Mouse (Mus musculus) bone marrow, adult 2 months (tissue): ENCODE measurements at regions not wholly inside any gene's neighbourhood (a gene's known extent, or its start where the extent isn't known, plus 50 kb on each side); places are given as distances from the start of the nearest gene placed in this dataset.

Source experiments
- H3K27ac ChIP-seq: fragments of 200-500 bp; 2 replicates; pipeline ENCODE4 v1.5.1; 2012; ENCODE audit warnings: low read depth, mild to moderate bottlenecking, control low read depth, inconsistent platforms, low read length; ENCODE audit not compliant: control insufficient read depth, poor library complexity, insufficient read depth
- H3K4me1 ChIP-seq: fragments of 200-500 bp; 2 replicates; pipeline ENCODE4 v1.6.1; 2011; ENCODE audit warnings: low read length; ENCODE audit not compliant: control insufficient read depth, insufficient read depth
- H3K4me3 ChIP-seq: fragments of 200-500 bp; replicated peaks from 2 replicates; pipeline ENCODE3; 2011; ENCODE audit warnings: mild to moderate bottlenecking, low read depth, low read length, control low read depth; ENCODE audit not compliant: control insufficient read depth
- CTCF ChIP-seq: fragments of 200-500 bp; IDR thresholded peaks from 2 replicates; pipeline ENCODE4 v1.5.1; 2011; ENCODE audit warnings: low read length, control low read depth; ENCODE audit not compliant: control insufficient read depth, insufficient read depth
- POLR2A ChIP-seq: fragments of 200-500 bp; IDR thresholded peaks from 2 replicates; pipeline ENCODE4 v1.6.1; 2011; ENCODE audit warnings: low read depth, mild to moderate bottlenecking, control low read depth, low read length, borderline replicate concordance; ENCODE audit not compliant: control insufficient read depth
- WGBS: fragments of 180-500 bp; shearing (Covaris S2); methylation state at CpG from one replicate; pipeline ENCODE4 v1.1.7; 2018; 5-methylcytosine and 5-hydroxymethylcytosine counted together

DNA sequence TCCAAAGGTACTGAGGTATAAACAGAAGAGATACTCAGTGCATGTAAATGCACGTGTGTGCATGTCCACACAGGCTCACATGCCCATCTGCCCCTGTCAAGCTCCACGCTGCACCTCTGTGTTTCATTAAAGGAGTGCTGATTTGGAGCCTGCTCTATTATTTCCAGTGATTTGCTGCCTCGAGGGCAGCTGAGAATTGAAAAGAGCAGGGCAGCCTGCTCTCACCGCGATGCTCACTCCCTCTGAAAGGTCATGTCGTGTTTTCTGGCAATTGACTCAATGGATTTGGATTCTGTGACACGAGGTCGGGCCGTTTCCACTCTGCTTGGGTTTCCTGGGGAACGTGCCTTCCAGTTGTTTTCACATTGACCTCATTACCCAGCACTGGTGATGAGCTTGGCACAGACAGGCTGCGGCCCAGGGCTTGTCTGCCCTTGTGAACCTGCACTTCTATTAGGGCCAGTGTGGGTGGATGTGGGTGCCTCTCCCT lies 167.1 kb downstream of the Fam169b start:
- TF ChIP-seq POLR2A = no peak
- Histone ChIP-seq H3K4me1 (no peaks in the 10 kb centered on the region), H3K4me3 (no peak overlapping the region), H3K27ac (no peak overlapping the region)
- WGBS = 71% methylated on average over 11 of the region's 11 CpGs

DNA sequence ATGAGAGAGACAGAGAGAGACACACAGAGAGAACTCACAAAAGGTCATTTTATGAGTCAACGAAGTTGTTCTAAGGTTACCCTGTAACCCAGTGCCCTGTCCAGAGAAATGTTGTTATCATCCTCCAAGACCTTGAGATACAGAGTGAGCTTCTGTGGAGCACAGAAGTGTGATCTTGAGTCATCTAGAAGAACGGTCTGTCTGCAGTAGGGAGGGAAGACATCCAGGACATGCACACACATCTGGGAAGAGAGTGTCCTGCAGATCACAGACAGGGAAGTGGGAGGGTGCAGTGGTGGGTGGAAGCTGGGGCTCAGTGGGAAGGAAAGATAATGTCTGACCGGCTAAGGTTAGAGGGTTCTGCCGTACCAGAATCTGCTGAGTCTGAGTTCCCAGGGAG lies 155.3 kb downstream of the Fam169b start:
- Histone ChIP-seq H3K4me1 (no peaks in the 10 kb centered on the region), H3K27ac (no peak overlapping the region), H3K4me3 (no peak overlapping the region)
- TF ChIP-seq POLR2A (no peak), CTCF (no peak)
- 81% methylated on average over 4 of the region's 4 CpGs for WGBS

DNA sequence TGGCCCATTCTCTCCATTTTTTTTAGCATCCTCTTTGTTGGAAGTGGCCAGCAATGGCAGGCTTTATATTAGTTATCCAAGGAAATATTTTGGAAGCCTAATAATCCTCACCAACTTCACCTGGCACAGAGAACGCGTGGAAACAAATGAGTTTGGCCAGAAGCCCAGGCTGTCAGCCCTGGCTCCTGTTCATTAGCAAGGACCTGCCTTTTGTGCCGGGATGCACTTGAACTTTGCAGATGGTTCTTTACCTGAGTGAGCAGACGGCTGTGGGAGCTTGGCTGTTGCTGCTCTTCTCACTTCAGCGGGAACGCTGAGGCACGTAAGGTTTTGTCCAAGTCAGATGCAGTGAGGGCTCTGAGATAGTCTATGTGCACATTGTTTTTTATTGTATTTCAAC lies 142.3 kb downstream of the Fam169b start:
- no peak overlapping the region for H3K4me3 ChIP-seq
- no peaks in the 10 kb centered on the region for H3K4me1 ChIP-seq
- H3K27ac ChIP-seq = no peak overlapping the region
- 88% methylated on average over 7 of the region's 7 CpGs for WGBS
- TF ChIP-seq CTCF (no peak), POLR2A (no peak)

GRCm38 (mm10) chr7:68412786-68413185 lies 139.1 kb downstream of the Fam169b start:
- TF ChIP-seq POLR2A (no peak), CTCF (no peak)
- H3K4me3 ChIP-seq = no peak overlapping the region
- H3K4me1 ChIP-seq = no peaks in the 10 kb centered on the region
- WGBS = 60% methylated on average over 1 of the region's 1 CpGs
- H3K27ac ChIP-seq = no peak overlapping the region
